ENCODE assay signal across 8 mouse cellular contexts in the genomic region with DNA sequence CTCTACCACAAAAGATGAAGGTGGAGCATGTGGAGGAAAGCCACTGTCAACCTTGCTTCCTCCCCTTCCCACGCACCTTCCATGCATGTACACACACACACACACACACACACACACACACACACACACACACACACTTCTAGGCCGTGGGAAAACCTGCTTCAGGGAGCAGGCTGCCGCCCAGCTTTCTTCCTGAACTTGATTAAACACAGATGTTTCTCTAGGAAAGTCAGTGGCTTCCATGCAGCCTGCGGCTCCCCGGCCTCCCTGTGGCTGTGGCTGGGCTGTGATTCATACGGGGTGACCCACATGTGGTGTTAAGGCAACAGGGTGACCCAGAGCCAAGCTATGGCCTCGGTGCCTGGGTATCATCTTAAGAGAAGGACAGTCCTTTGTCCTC. TPM values are rescaled to one million over a fixed set of nuclear protein-coding genes. Genes with fewer than 3 reads are reported as not detected.
DNase-seq lines count a peak whose midpoint lies in the region; ATAC-seq and TF ChIP-seq lines count a peak whose summit lies in the region.

No protein-coding gene starts in this region.

- no peak for TF ChIP-seq CTCF in left cerebral cortex, adult 2 months (IDR thresholded peaks at IDR 0.05)

- intact Hi-C loops in left cerebral cortex, adult 2 months (cut with DNase I), result no loop called here

- peaks cover 99% of the 10 kb centered on the region for H3K4me1 ChIP-seq in lung, embryonic 15.5 days
- peaks cover 96% of the 10 kb centered on the region for H3K4me1 ChIP-seq in limb, embryonic 10.5 days
- peaks cover 71% of the 10 kb centered on the region for H3K4me1 ChIP-seq in stomach, embryonic 14.5 days (ENCODE audit: control insufficient read depth, insufficient read depth, low read length)

- no peak overlapping the region for H3K4me3 ChIP-seq in lung, embryonic 15.5 days
- H3K4me3 ChIP-seq in limb, embryonic 10.5 days, result peak overlapping the region; percentile 18; the same call in 1 of the 2 replicates
- no peak overlapping the region for H3K4me3 ChIP-seq in stomach, embryonic 14.5 days (ENCODE audit: low read depth, low read length)
- no peak overlapping the region for H3K4me3 ChIP-seq in left cerebral cortex, adult 2 months

- H3K9ac ChIP-seq in lung, embryonic 15.5 days, result 0 out of 2 replicates have a peak overlapping the region, but pooled peaks have one; percentile 23
- no peak overlapping the region for H3K9ac ChIP-seq in stomach, embryonic 14.5 days (replicated peaks; ENCODE audit: low read depth, low read length)

- H3K36me3 ChIP-seq in lung, embryonic 15.5 days, result no peaks in the 10 kb centered on the region
- H3K36me3 ChIP-seq in limb, embryonic 10.5 days, result no peaks in the 10 kb centered on the region
- 0 out of 2 replicates have a peak, but pooled peaks cover 3% of the 10 kb centered on the region for H3K36me3 ChIP-seq in stomach, embryonic 14.5 days (ENCODE audit: control insufficient read depth, insufficient read depth, low read length)

- H3K27ac ChIP-seq in lung, embryonic 15.5 days, result peak overlapping the region; percentile 78
- peak overlapping the region; percentile 83 for H3K27ac ChIP-seq in limb, embryonic 10.5 days
- peak overlapping the region; percentile 70 for H3K27ac ChIP-seq in stomach, embryonic 14.5 days (ENCODE audit: low read length)
- no peak overlapping the region for H3K27ac ChIP-seq in left cerebral cortex, adult 2 months

- 12% methylated on average over 7 of the region's 7 CpGs for WGBS in lung, embryonic 15.5 days
- 4% methylated on average over 7 of the region's 7 CpGs for WGBS in limb, embryonic 10.5 days
- WGBS in stomach, embryonic 14.5 days, result 9% methylated on average over 7 of the region's 7 CpGs

- no peaks in the 10 kb centered on the region for H3K9me3 ChIP-seq in lung, embryonic 15.5 days
- H3K9me3 ChIP-seq in limb, embryonic 10.5 days (replicated peaks), result no peaks in the 10 kb centered on the region
- H3K9me3 ChIP-seq in stomach, embryonic 14.5 days (ENCODE audit: control insufficient read depth, low read depth, low read length), result no peaks in the 10 kb centered on the region

- no peaks in the 10 kb centered on the region for H3K27me3 ChIP-seq in lung, embryonic 15.5 days
- no peaks in the 10 kb centered on the region for H3K27me3 ChIP-seq in limb, embryonic 10.5 days (ENCODE audit: low read depth, poor library complexity, severe bottlenecking)
- no peaks in the 10 kb centered on the region for H3K27me3 ChIP-seq in stomach, embryonic 14.5 days (ENCODE audit: control insufficient read depth, insufficient read depth, low read length)

- DNase-seq in lung, postnatal 10 days, result no peak
- DNase-seq in fibroblast of lung, adult 2 months (ENCODE audit: low read depth), result peak; percentile 94
- DNase-seq in limb, embryonic 10.5 days (ENCODE audit: low spot score), result peak; percentile 81
- no peak for DNase-seq in right cerebral cortex, adult 18-20 months
- DNase-seq in urinary bladder, postnatal 14 days (ENCODE audit: low spot score), result no peak
- no peak for DNase-seq in left cerebral cortex, adult 2 months (ENCODE audit: extremely low spot score in 1 of 2, low spot score in 2 of 2)

- ATAC-seq in lung, embryonic 15.5 days (ENCODE audit: borderline replicate concordance, extremely low read depth, low FRiP score, low TSS enrichment), result no peak
- ATAC-seq in stomach, embryonic 14.5 days (ENCODE audit: insufficient number of reproducible peaks, insufficient read depth, low FRiP score, low read depth), result peak; percentile 30; the same call in 1 of the 2 replicates

- H3K4me2 ChIP-seq in lung, embryonic 15.5 days, result peak overlapping the region; percentile 37
- H3K4me2 ChIP-seq in stomach, embryonic 14.5 days (replicated peaks; ENCODE audit: low read depth, low read length), result no peak overlapping the region

RNA-seq across cellular contexts. Expression of a gene that starts 22.1 kb away (rescaled TPM):
- 22.1 and 23.9 TPM in 2 replicates for polyA plus RNA-seq in lung, embryonic 15.5 days (2015; fragmentation: Nextera tagmentation; extraction: Ambion mirVana)
- 8.5 and 11.8 TPM in 2 replicates for polyA plus RNA-seq in limb, embryonic 10.5 days (2016; fragmentation: Nextera tagmentation; extraction: Ambion mirVana)
- polyA plus RNA-seq in stomach, embryonic 14.5 days (2014; fragmentation: Nextera tagmentation; extraction: Ambion mirVana), result 29.5 and 31.7 TPM in 2 replicates
- 10 to 100 TPM; 23.8 to 23.9 TPM for total RNA-seq in left cerebral cortex, adult 2 months (2021)

RNA-seq across cellular contexts. Expression of a gene that starts 49.4 kb away (rescaled TPM):
- 18.2 and 21.3 TPM in 2 replicates for polyA plus RNA-seq in lung, embryonic 15.5 days (2015; fragmentation: Nextera tagmentation; extraction: Ambion mirVana)
- polyA plus RNA-seq in limb, embryonic 10.5 days (2016; fragmentation: Nextera tagmentation; extraction: Ambion mirVana), result 29.4 and 37.1 TPM in 2 replicates
- 33.4 and 37.7 TPM in 2 replicates for polyA plus RNA-seq in stomach, embryonic 14.5 days (2014; fragmentation: Nextera tagmentation; extraction: Ambion mirVana)
- total RNA-seq in left cerebral cortex, adult 2 months (2021), result 10 to 100 TPM; 50.6 to 50.9 TPM

Comparison
In these comparisons a context has a peak if more than half of its experiments do, and no peak if none do; other contexts are left out.
1. DNase-seq: peak in fibroblast of lung, adult 2 months (single experiment) and limb, embryonic 10.5 days (single experiment); none in lung, postnatal 10 days (single experiment), right cerebral cortex, adult 18-20 months (single experiment), urinary bladder, postnatal 14 days (single experiment) and left cerebral cortex, adult 2 months (0 of 2).